Mouse (Mus musculus) small intestine, adult 2 months (tissue): Measurements from ENCODE around the gene Gm20388.

ENCODE experiments used
- CTCF ChIP-seq: fragments of 200-500 bp; IDR thresholded peaks from 2 replicates; pipeline ENCODE4 v1.5.1; 2012; ENCODE audit warnings: low read depth, mild to moderate bottlenecking, control low read depth, inconsistent platforms, low read length, moderate library complexity, mixed read lengths; ENCODE audit not compliant: insufficient replicate concordance, insufficient read length; ENCODE audit errors: extremely low read depth
- POLR2A ChIP-seq: fragments of 200-500 bp; IDR thresholded peaks from 2 replicates; pipeline ENCODE4 v1.6.1; 2012; ENCODE audit warnings: low read depth, mild to moderate bottlenecking, control low read depth, inconsistent platforms, low read length, moderate library complexity

GRCm38 (mm10) chr8:121200979-121201378 lies 1290.3 kb downstream of the Gm20388 start:
- no peak for TF ChIP-seq POLR2A
- no peak for TF ChIP-seq CTCF
